Mouse (Mus musculus): ENCODE data around the gene Sft2d2.

GRCm38 (mm10) chr1:165203488-165204035, 9.3 kb upstream of the Sft2d2 start:
- TF ChIP-seq CTCF (IDR thresholded peaks at IDR 0.05; ENCODE audit: extremely low read depth, insufficient read depth, low read length) = no peak
- no peak for TF ChIP-seq POLR2A (IDR thresholded peaks at IDR 0.05; ENCODE audit: extremely low read depth, insufficient read depth, low read length)
